Mouse (Mus musculus) frontal cortex, adult 2 months (tissue): ENCODE measurements around the gene Arid1b. TPM values are rescaled to one million over a fixed set of nuclear protein-coding genes. Genes with fewer than 3 reads are reported as not detected.
"Not testable (repeated sequence)": the region's sequence is repeated elsewhere in the genome, so short reads cannot be mapped to it uniquely, and the experiment has no call there.

Experiments
- DNase-seq, 2 experiments: peaks; one replicate each; pipeline ENCODE4 v3.0.0; 2022; ENCODE audit warnings: low spot score in 1 of 2; ENCODE audit errors: extremely low spot score in 1 of 2
- polyA plus RNA-seq: library from polyadenylated mRNA; depleted of rRNA; stranded (reverse); fragments of >200 nt; gene quantifications from 2 replicates; pipeline ENCODE4 v1.2.3, GENCODE M21; 2012

Arid1b gene
- polyA plus RNA-seq, 1 experiment = 27.9 TPM

DNA sequence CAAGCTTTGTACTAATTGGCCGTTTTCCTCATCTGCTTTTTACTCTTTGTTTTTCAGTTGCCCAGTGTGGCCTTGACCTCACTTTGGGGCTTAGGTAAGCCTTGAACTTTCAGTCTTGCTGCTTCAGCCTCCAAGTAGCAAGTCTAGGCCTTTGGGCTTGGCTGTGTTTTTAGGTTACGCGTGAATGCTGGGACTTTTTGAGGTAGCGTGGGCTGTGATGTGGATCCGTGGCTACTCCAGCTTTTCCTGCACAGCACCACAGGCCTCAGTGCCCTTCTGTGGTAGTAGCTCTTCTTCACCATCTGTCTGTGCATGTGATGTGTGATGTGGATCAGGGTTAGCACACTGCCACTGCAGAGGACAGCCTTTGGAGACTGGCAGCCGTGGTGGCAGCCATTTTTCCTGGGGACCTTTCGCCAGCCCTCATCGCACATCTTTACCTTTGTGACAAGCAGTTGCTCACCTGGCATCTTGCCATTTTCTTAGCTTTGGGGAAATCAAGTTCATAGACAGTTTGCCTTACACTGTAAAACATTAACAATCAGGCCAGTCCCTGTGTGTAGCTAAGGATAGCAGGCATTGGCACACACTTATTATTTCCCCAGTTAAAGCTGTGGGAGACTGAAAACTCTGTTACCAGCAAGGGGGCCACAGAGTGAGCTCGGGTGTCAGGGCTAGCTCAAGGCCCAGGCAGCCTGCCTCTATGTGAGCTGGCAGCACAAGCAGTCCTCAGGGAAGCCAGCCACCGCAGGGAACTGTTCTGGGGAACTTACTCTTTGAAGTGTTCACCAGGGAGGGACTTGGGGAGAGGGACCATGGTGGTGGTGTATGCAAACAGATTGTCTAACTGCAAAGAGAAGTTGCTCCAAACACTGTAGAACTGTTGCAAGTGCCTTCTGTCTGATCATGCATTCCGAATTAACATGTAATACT lies 112.4 kb downstream of the Arid1b start:
- DNase-seq = peak in 1 of 2 experiments; percentile 27

DNA sequence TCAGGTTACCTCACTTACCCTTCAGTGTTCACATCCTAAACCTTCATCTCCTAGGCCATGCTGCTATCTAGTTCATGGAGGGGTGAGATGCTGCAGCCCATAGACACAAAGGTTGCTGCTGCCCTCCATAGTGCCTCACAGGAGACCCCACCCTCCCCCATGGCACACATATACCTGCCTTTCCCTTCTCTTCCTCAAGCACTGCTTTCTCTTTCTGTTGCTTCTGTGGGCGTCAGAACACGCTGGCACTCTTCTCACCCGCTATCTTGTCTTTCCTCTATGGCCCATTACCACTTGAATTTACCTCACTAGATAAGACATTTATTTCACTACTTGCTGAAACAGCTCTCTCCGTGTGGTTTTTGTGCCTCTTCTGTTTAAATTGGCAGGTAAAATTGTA lies 113.4 kb downstream of the Arid1b start:
- DNase-seq = no peak

DNA sequence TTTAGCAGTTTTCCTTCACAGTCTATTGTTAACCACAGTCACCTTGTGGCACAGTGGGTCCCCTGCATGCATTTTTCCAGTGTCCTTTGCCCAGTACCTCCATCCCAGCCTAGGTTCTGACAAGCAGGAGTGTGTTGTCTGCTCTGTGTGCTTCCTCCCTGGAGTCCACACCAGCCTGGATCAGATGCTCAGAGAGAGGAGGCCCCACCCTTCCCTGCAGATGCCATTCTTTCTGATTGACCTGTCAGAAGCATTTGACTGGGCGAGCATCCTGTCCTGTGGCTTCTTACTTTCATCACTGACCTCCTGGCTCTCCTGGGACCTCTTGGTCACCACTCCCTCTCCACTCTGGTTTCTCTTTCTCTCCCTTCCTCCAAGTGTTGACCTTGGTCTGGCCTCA lies 113.9 kb downstream of the Arid1b start:
- no peak for DNase-seq

DNA sequence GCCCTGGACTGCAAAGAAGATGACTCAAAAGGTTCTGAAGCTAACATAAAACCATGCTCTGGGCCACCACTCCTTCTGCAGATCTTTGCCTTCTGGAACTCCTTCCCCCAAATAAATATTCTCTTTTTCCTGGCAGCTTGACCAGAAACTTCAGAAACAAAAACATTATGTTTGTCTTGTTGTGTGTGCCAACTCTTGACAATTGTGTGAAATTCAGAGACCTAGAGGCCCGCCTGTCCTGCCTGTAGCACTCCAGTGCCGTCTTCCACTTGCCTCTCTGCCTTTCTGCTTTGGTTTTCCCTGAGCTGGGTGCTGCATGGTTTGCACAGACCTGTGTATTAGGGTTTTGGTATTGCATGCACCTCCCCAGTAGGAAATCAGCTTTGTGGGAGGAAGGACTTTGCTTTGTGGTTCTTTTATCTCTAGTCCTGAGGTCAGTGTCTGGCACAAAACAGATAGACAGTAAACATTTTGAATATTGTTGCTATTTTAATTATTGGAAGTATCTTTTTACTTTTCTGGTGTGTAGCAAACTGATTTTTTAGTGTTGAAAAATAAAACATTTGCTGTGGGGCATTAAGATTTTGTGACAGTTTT lies 114.5 kb downstream of the Arid1b start:
- no peak for DNase-seq

DNA sequence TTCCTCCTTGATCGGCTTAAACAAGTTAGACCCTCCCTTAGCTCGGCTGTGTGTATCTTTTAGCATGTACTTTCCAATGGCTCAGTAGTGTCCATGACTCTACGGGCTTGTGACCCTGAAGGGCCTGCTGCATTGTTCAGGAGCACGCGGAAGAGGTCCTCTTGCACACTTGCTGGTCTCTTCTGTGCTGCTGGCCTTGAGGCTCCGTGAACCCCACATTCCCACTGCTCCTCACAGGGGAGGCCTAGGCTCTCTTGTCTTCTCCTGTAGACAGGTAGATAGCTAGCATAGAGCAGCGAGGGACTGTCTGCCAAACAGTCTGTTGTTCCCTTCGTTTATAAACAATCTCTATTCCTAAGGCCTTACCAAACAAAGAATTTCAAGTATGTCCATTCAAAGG lies 115.2 kb downstream of the Arid1b start:
- DNase-seq = no peak

DNA sequence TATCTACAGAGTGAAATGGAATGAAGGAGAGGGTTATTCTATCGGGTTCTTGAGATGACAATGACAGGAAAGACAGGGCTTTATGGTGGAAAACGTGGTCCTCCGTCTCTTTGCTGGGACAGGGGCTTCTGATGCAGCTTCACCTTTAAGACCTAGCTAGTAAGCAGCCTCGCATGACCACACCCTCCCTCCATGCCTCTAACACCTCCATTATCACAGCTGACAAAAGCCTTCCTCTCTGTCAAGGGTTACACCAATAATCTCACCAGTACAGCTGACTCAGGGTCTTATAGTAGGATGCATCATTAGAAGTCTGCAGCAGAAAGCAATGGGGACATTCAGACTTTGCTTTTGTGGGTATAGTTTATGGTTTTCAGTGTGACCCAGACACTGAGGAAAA lies 116.0 kb downstream of the Arid1b start:
- DNase-seq = no peak

DNA sequence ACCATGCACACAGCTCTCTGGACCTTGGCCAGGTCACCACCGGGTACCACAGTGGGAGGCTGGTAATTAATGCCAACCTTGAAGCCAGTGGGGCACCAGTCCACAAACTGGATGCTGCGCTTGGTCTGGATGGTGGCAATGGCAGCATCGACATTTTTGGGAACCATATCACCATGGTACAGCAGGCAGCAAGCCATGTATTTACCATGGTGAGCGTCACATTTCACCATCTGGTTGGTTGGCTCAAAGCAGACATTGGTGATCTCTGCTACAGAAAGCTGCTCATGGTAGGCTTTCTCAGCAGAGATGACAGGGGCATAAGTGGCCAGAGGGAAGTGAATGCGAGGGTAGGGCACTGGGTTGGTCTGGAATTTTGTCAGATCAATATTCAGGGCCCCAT lies 116.8 kb downstream of the Arid1b start:
- DNase-seq = not testable (repeated sequence)

DNA sequence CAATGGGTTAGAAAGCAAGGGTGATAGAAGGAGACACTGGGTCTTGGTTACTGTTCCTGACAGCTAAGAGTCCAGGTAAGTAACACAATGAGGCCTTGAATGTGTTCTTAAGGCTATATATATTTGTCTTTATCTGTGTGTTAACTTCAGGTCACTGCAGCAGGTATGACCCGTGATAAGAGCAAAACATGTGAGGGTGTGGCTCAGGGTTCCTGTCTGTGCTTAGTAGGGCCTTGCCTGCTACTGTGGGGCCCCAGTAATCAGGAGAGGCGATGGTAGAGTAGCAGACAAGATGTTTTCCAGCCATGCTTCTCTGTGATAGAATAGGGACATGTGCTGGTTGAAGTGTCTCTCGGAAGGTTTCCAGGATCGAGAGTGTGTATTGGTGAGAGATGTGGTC lies 118.0 kb downstream of the Arid1b start:
- no peak for DNase-seq

DNA sequence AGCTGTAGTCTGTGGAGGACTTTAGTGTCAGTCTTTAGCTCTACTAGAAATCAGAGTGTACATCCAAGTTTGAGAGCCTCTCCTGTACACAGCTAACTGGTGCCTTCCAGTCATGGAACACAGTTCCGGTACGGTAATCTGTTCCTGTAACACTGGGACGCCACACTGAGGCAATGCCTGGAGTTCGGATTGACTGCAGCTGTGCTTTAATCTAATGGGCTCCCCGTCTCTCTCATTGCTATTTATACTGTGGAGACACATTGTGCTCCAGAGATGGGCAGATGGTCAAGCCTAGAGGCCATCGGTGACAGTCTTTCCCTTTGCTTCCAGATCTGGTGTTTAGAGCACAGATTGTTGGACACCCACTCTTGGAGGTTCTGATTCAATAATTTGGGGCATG lies 121.8 kb downstream of the Arid1b start:
- DNase-seq = no peak

DNA sequence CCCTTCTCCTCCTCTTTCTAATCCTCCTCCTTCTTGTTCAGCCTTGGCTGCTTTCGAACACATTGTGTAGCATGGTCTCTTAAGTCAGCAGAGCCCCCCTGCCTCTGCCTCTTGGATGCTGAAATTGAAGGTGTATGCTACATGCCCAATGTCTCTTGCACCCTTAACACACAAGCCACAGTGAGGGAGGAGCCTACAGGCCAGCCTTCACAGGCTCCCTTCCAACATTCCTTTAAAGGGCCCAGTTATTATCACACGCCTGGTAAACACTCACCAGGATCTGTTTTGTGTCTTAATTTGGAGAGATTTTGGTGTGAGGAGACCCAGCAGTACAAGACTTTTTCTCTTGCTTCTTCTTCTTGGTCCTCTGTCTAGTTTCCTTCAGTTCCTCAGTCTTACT lies 122.9 kb downstream of the Arid1b start:
- no peak for DNase-seq

DNA sequence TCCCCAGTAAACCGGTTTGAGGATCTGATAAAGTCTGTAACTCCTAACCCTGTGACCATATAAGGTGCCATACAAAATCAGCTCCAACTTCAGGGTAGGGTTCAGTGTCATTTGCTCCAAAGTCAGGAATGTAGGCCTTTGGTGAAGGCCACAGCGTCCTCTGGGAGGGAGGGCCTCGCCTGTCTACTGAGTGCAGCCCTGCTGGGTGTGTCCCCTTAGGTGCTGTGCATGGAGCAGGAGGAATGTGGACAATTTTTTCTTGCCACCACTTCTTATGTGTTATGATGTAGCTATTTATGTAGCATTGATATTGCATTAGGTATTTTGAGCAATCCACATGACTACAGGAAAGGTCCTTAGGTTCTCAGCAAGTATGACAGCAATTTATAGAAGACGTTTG lies 124.0 kb downstream of the Arid1b start:
- no peak for DNase-seq

DNA sequence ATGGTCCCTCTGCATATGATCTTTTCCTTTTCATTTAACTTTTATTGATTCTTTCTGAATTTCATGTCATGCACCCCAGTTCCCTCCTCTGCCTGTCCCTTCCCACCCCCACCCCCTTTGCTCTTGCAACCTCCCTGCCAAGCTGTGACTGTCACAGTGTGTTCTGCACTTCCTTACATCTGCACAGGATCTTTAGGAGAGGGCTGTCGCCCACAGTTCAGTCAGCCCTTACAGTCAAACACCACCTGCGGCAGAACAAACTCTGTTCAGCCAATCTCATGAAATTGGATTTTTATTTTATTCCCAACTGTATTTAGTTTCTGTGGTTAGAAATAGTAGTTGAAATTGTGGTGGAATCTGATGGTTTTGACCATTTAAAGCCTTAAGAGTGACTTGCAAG lies 130.5 kb downstream of the Arid1b start:
- DNase-seq = peak in 1 of 2 experiments; percentile 23

DNA sequence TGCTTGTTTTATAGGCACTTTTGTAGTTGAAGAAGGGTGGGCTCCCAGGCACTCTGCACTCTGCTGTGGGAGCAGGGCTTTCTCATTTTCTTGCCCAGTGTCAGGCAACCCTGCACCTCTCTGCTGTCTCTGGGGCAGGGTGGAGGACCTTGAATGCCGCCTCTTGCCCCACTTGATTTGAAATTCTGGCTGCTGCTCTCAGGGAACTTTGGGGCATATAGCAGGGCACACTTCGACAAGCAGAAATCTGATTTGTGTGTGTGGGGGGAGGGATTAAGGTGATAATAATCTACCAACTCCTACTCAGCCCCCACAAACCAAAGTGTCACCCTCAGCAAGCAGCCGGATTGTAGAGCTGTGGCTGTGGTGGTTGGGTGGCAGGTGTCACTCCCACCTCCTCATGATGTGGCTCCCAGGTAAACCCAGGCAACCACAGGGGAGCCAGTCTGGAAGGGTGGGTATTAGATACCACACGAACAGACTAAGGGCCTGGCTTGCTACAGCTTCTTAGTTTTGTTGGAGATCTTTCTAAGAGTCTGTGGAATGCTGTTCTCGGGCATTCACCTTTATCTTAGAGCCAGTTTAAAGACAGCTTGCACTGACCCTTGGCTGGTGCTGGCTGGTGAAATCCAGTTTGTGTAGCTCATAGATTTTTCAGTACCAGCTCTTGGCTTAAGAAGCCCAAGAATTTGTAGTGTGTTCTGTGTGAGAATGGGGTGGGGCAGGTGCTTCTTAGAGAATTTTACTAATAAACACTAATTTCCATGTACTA lies 131.1 kb downstream of the Arid1b start:
- no peak for DNase-seq

DNA sequence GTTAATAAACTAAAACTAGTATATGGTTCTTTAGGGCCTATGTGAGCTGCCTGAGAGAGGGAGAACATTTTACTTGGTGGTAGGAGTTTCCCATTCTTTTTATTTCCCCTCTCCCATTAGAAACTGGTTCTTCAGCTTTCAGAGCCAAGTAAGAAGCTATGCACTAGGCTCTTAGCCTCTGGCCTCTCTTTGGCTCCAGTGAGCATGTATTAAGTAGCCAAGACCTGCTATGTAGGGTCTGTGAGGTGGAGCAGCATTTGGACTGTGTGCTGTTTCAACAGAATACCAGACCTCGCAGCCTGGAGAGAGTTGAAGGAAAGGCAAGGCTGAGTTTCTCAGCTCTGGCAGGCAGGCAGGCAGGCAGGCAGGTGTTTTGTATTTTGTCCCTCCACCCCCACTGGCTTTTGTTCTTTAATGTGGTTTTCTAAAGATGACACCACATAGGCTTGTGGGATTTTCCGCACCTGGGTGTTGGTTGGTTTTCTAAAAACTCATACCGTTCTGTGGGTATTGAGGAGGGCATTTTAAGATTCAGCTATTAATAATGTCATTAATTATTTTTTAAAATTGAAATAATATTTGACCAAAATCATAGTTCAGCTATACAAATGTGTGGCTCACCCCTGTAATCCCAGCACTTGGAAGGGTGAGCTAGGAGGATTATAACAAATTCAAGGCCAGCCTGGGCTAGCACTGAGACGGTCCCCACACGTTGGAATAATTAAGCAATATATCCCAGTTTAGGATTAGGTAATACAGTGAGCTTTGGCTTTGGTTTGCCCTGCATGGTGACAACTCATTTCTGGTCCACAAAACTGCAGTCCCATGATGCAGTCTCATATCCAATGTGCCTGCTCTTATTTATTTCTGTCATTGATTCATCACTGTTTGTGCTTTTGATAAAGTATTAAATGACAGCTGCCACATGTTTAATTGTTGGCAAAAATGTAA lies 132.0 kb downstream of the Arid1b start:
- no peak for DNase-seq

DNA sequence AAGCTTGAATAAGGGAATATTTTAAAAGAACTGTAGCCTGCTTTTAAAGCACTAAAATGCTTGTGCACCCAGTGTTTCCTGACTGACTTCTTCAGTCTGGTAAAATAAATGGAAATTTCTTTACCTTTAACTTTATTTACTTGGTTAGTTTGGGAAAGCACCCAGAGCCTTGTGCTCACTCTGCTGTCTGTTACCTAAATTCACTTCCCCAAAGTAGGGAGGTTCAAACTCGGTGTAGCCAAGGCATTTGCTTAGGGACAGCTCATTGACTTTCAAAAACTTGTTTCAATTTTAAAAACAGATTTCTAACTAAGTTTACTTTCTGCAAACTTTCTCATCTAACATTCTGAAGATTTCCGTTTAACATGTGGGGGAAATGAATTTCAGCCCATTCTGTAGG lies 135.5 kb downstream of the Arid1b start:
- no peak for DNase-seq

DNA sequence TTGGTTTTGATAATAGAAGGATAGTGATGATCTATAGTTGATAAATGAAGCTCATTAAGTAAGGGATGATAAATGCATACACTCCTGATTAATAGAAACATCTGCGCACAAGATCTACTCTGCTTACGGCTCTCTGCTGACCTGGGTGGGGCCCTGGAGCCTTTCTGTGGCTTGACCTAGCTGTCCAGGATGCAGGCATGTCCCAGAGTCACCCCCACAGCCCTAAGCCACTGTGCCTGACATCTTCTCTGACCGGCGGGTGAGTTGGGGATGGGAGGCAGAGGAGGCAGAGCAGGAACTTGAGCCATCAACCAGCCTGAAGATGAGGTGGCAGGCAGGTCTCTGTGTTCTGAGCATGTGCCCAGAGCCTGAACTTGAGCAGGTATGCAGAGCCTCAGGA lies 136.0 kb downstream of the Arid1b start:
- no peak for DNase-seq

DNA sequence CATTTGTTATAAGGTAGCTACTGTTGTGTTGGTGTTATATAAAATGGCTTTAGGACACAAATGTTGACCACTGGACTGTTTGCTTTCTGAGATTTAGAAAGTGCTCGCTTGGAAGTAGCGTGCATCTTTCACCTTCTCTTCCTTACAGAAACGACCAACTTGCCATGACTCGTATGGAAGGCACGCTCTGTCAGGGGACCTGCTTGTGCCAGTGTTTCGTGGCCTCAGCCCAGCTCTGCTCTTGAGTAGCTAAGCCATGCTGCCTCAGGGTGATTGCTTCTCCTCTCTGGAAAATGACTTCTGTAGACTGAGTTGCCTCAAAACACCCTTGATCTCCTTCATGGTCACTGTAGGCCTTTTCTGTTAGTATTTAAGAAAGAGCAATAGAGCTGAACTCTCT lies 137.6 kb downstream of the Arid1b start:
- DNase-seq = no peak

DNA sequence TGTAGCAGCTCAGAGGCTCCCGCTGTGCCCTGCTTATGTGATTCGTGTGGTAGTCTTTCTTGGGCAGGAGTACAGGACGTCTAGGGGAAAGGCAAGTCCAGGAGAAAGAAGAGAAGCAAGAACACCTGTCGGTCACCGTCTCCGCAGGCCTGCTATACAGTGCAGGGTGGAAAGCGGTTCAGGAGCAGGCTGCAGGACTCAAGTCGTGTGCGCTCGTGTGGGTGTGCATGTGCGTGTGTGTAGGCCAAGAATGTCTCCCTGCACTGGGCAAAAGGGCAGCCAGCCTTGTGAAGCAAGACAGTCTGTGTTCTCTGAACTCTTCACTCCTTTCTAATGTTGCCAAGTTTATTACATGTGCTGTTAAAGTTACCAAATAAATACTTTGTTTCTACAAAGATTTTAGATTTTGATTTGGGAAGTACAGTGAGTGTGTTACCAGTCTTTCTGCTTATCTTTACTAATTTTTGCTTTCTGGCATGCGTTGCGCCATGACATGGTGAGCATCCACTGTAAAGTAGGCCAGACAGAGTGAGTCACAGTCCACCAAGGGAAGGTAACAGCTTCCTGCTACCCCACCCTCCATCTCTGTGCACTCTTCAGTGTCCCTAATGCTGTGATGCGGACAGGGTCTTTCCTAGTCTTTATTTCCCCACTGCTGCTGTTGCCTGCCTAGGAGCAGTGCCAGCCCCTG lies 138.3 kb downstream of the Arid1b start:
- DNase-seq = no peak

DNA sequence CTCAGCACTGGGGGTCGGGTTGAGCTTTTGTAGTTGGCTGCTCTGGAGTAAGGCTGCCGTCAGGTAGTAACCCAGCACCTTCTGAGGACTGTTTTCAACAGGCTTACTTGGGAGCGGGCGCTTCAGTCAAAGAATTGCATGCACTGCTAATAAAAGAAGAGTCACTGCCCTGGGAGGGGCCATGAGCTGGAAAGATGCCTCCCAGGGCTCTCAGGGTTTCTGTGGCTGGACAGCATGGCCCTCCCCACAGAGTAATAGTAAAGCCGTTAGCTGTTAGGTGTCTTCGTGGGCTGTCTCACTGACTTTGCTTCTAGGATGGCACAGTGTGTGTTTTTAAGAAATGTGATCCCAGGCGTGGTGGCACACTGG lies 138.8 kb downstream of the Arid1b start:
- DNase-seq = no peak

DNA sequence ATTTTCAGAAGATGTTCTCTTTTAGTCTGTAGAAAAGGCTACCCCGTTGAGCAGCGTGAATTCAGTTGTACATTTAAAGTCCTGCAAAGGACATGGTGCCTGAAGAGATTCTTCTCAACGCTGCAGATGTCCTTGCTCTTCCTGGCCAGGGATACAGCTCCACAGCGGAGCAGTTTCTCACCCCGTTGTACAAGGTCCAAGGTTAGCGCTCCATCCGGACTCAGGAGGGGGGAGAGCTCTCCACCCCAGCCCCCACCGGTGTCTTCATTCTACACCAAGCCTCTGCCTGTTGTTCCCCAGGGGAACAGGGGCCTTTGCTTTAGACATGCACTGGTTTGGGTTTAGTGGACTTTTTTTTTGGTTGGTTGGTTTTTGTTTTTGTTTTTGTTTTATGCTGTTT lies 139.7 kb downstream of the Arid1b start:
- DNase-seq = no peak
